8 mouse cellular contexts compared by ENCODE assay signal in genomic region chr9:59661298-59661975, GRCm38 (mm10). TPM values are rescaled to one million over a fixed set of nuclear protein-coding genes. Genes with fewer than 3 reads are reported as not detected.
DNase-seq lines count a peak whose midpoint lies in the region; ATAC-seq and TF ChIP-seq lines count a peak whose summit lies in the region.

No protein-coding gene starts in this region.

- H3K27me3 ChIP-seq in midbrain, embryonic 10.5 days (ENCODE audit: low read depth, poor library complexity, severe bottlenecking): no peaks in the 10 kb centered on the region
- no peaks in the 10 kb centered on the region for H3K27me3 ChIP-seq in midbrain, postnatal 0 days (ENCODE audit: insufficient read depth, low read length)
- no peaks in the 10 kb centered on the region for H3K27me3 ChIP-seq in limb, embryonic 13.5 days
- no peaks in the 10 kb centered on the region for H3K27me3 ChIP-seq in stomach, embryonic 16.5 days (ENCODE audit: control insufficient read depth, insufficient read depth, low read length)

- no peaks in the 10 kb centered on the region for H3K9me3 ChIP-seq in midbrain, embryonic 10.5 days (replicated peaks)
- no peaks in the 10 kb centered on the region for H3K9me3 ChIP-seq in midbrain, postnatal 0 days (ENCODE audit: low read length)
- no peaks in the 10 kb centered on the region for H3K9me3 ChIP-seq in limb, embryonic 13.5 days
- H3K9me3 ChIP-seq in stomach, embryonic 16.5 days (replicated peaks; ENCODE audit: control insufficient read depth, low read length): no peaks in the 10 kb centered on the region

- peaks cover 81% of the 10 kb centered on the region for H3K36me3 ChIP-seq in midbrain, embryonic 10.5 days
- H3K36me3 ChIP-seq in midbrain, postnatal 0 days (ENCODE audit: insufficient read depth, low read length): peaks cover 8% of the 10 kb centered on the region; the same call in 1 of the 2 replicates
- peaks cover 60% of the 10 kb centered on the region for H3K36me3 ChIP-seq in limb, embryonic 13.5 days
- peaks cover 16% of the 10 kb centered on the region; the same call in 1 of the 2 replicates for H3K36me3 ChIP-seq in stomach, embryonic 16.5 days (ENCODE audit: control insufficient read depth, insufficient read depth, low read length)

- H3K9ac ChIP-seq in midbrain, postnatal 0 days (replicated peaks; ENCODE audit: low read length, poor library complexity, severe bottlenecking): no peak overlapping the region
- H3K9ac ChIP-seq in limb, embryonic 13.5 days: peak overlapping the region; percentile 43; the same call in 1 of the 2 replicates
- no peak overlapping the region for H3K9ac ChIP-seq in stomach, embryonic 16.5 days (ENCODE audit: low read length)

- TF ChIP-seq CTCF in midbrain, postnatal 0 days (IDR thresholded peaks at IDR 0.05): no peak

- no peak overlapping the region for H3K4me2 ChIP-seq in midbrain, postnatal 0 days (ENCODE audit: low read depth, low read length, poor library complexity, severe bottlenecking)
- H3K4me2 ChIP-seq in limb, embryonic 13.5 days (replicated peaks): peak overlapping the region; percentile 83; the same call in 1 of the 2 replicates
- H3K4me2 ChIP-seq in stomach, embryonic 16.5 days (ENCODE audit: low read depth, low read length): no peak overlapping the region

- DNase-seq in cerebellum, adult 9-11 months: peak; percentile 50
- no peak for DNase-seq in cerebellum, adult 11-12 months
- no peak for DNase-seq in midbrain, embryonic 10.5 days (ENCODE audit: low spot score)
- DNase-seq in midbrain, postnatal 0 days (ENCODE audit: low spot score): no peak
- DNase-seq in adrenal gland, adult 2 months: no peak
- no peak for DNase-seq in urinary bladder, postnatal 25 days (ENCODE audit: low spot score)

- peak overlapping the region; percentile 92 for H3K4me3 ChIP-seq in midbrain, embryonic 10.5 days
- no peak overlapping the region for H3K4me3 ChIP-seq in midbrain, postnatal 0 days (ENCODE audit: low read depth, low read length)
- no peak overlapping the region for H3K4me3 ChIP-seq in limb, embryonic 13.5 days
- no peak overlapping the region for H3K4me3 ChIP-seq in stomach, embryonic 16.5 days (replicated peaks; ENCODE audit: low read length)

- 77% methylated on average over 6 of the region's 6 CpGs for WGBS in midbrain, embryonic 10.5 days
- WGBS in midbrain, postnatal 0 days: 72% methylated on average over 6 of the region's 6 CpGs
- WGBS in limb, embryonic 13.5 days: 69% methylated on average over 6 of the region's 6 CpGs
- 54% methylated on average over 6 of the region's 6 CpGs for WGBS in stomach, embryonic 16.5 days

- H3K4me1 ChIP-seq in midbrain, embryonic 10.5 days: peaks cover 60% of the 10 kb centered on the region
- peaks cover 17% of the 10 kb centered on the region; the same call in 1 of the 2 replicates for H3K4me1 ChIP-seq in midbrain, postnatal 0 days (ENCODE audit: insufficient read depth, low read length)
- peaks cover 47% of the 10 kb centered on the region for H3K4me1 ChIP-seq in limb, embryonic 13.5 days
- H3K4me1 ChIP-seq in stomach, embryonic 16.5 days (ENCODE audit: control insufficient read depth, insufficient read depth, low read length): peaks cover 47% of the 10 kb centered on the region

- H3K27ac ChIP-seq in midbrain, embryonic 10.5 days (replicated peaks): peak overlapping the region; percentile 100; the same call in 1 of the 2 replicates
- no peak overlapping the region for H3K27ac ChIP-seq in midbrain, postnatal 0 days (ENCODE audit: low read depth, low read length)
- H3K27ac ChIP-seq in limb, embryonic 13.5 days: peak overlapping the region; percentile 33; the same call in 1 of the 2 replicates
- peak overlapping the region; percentile 19; the same call in 1 of the 2 replicates for H3K27ac ChIP-seq in stomach, embryonic 16.5 days (ENCODE audit: low read length)

- no peak for ATAC-seq in midbrain, postnatal 0 days (ENCODE audit: low FRiP score)
- no peak for ATAC-seq in limb, embryonic 13.5 days (ENCODE audit: low FRiP score, low read depth)
- ATAC-seq in stomach, embryonic 16.5 days (ENCODE audit: insufficient read depth, low FRiP score): no peak

RNA-seq across cellular contexts. Expression of gene Pkm, which starts 5.3 kb away (rescaled TPM):
- 2,767 and 3,271 TPM in 2 replicates for polyA plus RNA-seq in midbrain, embryonic 10.5 days (2016; fragmentation: Nextera tagmentation; extraction: Ambion mirVana)
- total RNA-seq in midbrain, postnatal 0 days (2014; rRNA removed): 722 and 739 TPM in 2 replicates
- 780 and 851 TPM in 2 replicates for polyA plus RNA-seq in midbrain, postnatal 0 days (2015; fragmentation: Nextera tagmentation; extraction: Ambion mirVana)
- polyA plus RNA-seq in limb, embryonic 13.5 days (2015; fragmentation: Nextera tagmentation; extraction: Ambion mirVana): 1,325 and 1,327 TPM in 2 replicates
- polyA plus RNA-seq in stomach, embryonic 16.5 days (2015; fragmentation: Nextera tagmentation; extraction: Ambion mirVana): 1,032 and 1,108 TPM in 2 replicates
- 100 to 1,000 TPM; 766 to 872 TPM for total RNA-seq in adrenal gland, adult 2 months (2021)
- 1,274 and 1,388 TPM in 2 replicates for polyA plus RNA-seq in adrenal gland, adult 2 months (2012; rRNA removed)

RNA-seq across cellular contexts. Expression of gene Gramd2, which starts 18.5 kb away (rescaled TPM):
- polyA plus RNA-seq in midbrain, embryonic 10.5 days (2016; fragmentation: Nextera tagmentation; extraction: Ambion mirVana): 0.11 and 0.14 TPM in 2 replicates
- total RNA-seq in midbrain, postnatal 0 days (2014; rRNA removed): 8.9 and 12.1 TPM in 2 replicates
- 4.4 and 5.2 TPM in 2 replicates for polyA plus RNA-seq in midbrain, postnatal 0 days (2015; fragmentation: Nextera tagmentation; extraction: Ambion mirVana)
- polyA plus RNA-seq in limb, embryonic 13.5 days (2015; fragmentation: Nextera tagmentation; extraction: Ambion mirVana): 1.0 TPM in 2 replicates
- polyA plus RNA-seq in stomach, embryonic 16.5 days (2015; fragmentation: Nextera tagmentation; extraction: Ambion mirVana): 2.2 and 3.6 TPM in 2 replicates
- under 1 TPM in 1 of 2 experiments, not detected in 1; 0.40 TPM for total RNA-seq in adrenal gland, adult 2 months (2021)
- polyA plus RNA-seq in adrenal gland, adult 2 months (2012; rRNA removed): 0.09 and 0.17 TPM in 2 replicates

RNA-seq across cellular contexts. Expression of gene Parp6, which starts 44.4 kb away (rescaled TPM):
- 46.5 and 70.8 TPM in 2 replicates for polyA plus RNA-seq in midbrain, embryonic 10.5 days (2016; fragmentation: Nextera tagmentation; extraction: Ambion mirVana)
- 136 and 154 TPM in 2 replicates for total RNA-seq in midbrain, postnatal 0 days (2014; rRNA removed)
- 170 and 187 TPM in 2 replicates for polyA plus RNA-seq in midbrain, postnatal 0 days (2015; fragmentation: Nextera tagmentation; extraction: Ambion mirVana)
- 31.5 TPM in 2 replicates for polyA plus RNA-seq in limb, embryonic 13.5 days (2015; fragmentation: Nextera tagmentation; extraction: Ambion mirVana)
- 28.2 and 31.1 TPM in 2 replicates for polyA plus RNA-seq in stomach, embryonic 16.5 days (2015; fragmentation: Nextera tagmentation; extraction: Ambion mirVana)
- total RNA-seq in adrenal gland, adult 2 months (2021): 10 to 100 TPM; 25.3 to 32.9 TPM
- polyA plus RNA-seq in adrenal gland, adult 2 months (2012; rRNA removed): 6.0 and 6.5 TPM in 2 replicates
